Comparison of ENCODE assay signal across 8 mouse cellular contexts in genomic region chr7:16405516-16406351, GRCm38 (mm10). TPM values are rescaled to one million over a fixed set of nuclear protein-coding genes. Genes with fewer than 3 reads are reported as not detected.
A peak's percentile ranks its signal among the peaks of the same experiment; 100 is the strongest.
DNase-seq lines count a peak whose midpoint lies in the region; ATAC-seq and TF ChIP-seq lines count a peak whose summit lies in the region.

No protein-coding gene starts in this region.

- peak overlapping the region; percentile 13; the same call in 1 of the 2 replicates for H3K9ac ChIP-seq in hindbrain, embryonic 15.5 days

- DNase-seq in cerebellum, adult 9-10 months = peak; percentile 45
- no peak for DNase-seq in cerebellum, adult 11-12 months
- DNase-seq in brain, embryonic 14.5 days (ENCODE audit: low read depth) = peak; percentile 22
- peak; percentile 63 to 71 for DNase-seq in gastrocnemius, adult 8-10 months (ENCODE audit: low spot score in 2 of 2)
- DNase-seq in left cerebral cortex, postnatal 25 days (ENCODE audit: low spot score in 2 of 2) = peak; percentile 49 to 64
- peak; percentile 56 to 66 for DNase-seq in spleen, postnatal 36 days (ENCODE audit: low spot score in 2 of 2)

- no peak for TF ChIP-seq CTCF in brain, embryonic 14.5 days (IDR thresholded peaks at IDR 0.05; ENCODE audit: borderline replicate concordance, extremely low read depth, insufficient read depth, insufficient read length)

- H3K4me2 ChIP-seq in hindbrain, embryonic 15.5 days = peak overlapping the region; percentile 77

- TF ChIP-seq POLR2A in brain, embryonic 14.5 days (IDR thresholded peaks at IDR 0.05; ENCODE audit: borderline replicate concordance, extremely low read depth, insufficient read depth, insufficient read length, poor library complexity, severe bottlenecking) = no peak

- H3K36me3 ChIP-seq in hindbrain, embryonic 15.5 days = no peaks in the 10 kb centered on the region

- H3K27me3 ChIP-seq in hindbrain, embryonic 15.5 days = no peaks in the 10 kb centered on the region

- H3K4me3 ChIP-seq in hindbrain, embryonic 15.5 days = no peak overlapping the region; the same call in 1 of the 2 replicates

- H3K4me1 ChIP-seq in hindbrain, embryonic 15.5 days (replicated peaks) = peaks cover 32% of the 10 kb centered on the region

- H3K9me3 ChIP-seq in hindbrain, embryonic 15.5 days = no peaks in the 10 kb centered on the region

- WGBS in hindbrain, embryonic 15.5 days = 57% methylated on average over 11 of the region's 11 CpGs

- intact Hi-C loops in left cerebral cortex, postnatal 25 days (cut with DNase I) = no loop called here

- ATAC-seq in hindbrain, embryonic 15.5 days (ENCODE audit: low FRiP score, low read depth) = no peak
- ATAC-seq in megakaryocyte progenitor cell, adult 5-6 weeks (replicated peaks; ENCODE audit: poor library complexity) = peak; percentile 47

- H3K27ac ChIP-seq in hindbrain, embryonic 15.5 days (replicated peaks) = peak overlapping the region; percentile 72

RNA-seq across cellular contexts. Expression of gene Zc3h4, which starts 5.0 kb away (rescaled TPM):
- 63.7 and 73.2 TPM in 2 replicates for polyA plus RNA-seq in brain, embryonic 14.5 days (2012; rRNA removed)
- 10 to 100 TPM; 23.1 to 28.9 (median 26.7) TPM for total RNA-seq in gastrocnemius, adult 8-10 months (2022)
- 17.5 and 17.6 TPM in 2 replicates for polyA plus RNA-seq in hindbrain, embryonic 15.5 days (2015; fragmentation: Nextera tagmentation; extraction: Ambion mirVana)
- 10 to 100 TPM; 58.6 to 58.8 TPM for total RNA-seq in left cerebral cortex, postnatal 25 days (2021)
- 36.5 and 38.7 TPM in 2 replicates for total RNA-seq in megakaryocyte progenitor cell, adult 5-6 weeks (2015)
- 25.9 and 33.5 TPM in 2 replicates for total RNA-seq in megakaryocyte progenitor cell, adult 5-6 weeks (2017)

RNA-seq across cellular contexts. Expression of gene Sae1, which starts 18.1 kb away (rescaled TPM):
- polyA plus RNA-seq in brain, embryonic 14.5 days (2012; rRNA removed) = 147 and 150 TPM in 2 replicates
- total RNA-seq in gastrocnemius, adult 8-10 months (2022) = 10 to 100 TPM; 25.0 to 30.6 (median 26.9) TPM
- polyA plus RNA-seq in hindbrain, embryonic 15.5 days (2015; fragmentation: Nextera tagmentation; extraction: Ambion mirVana) = 251 and 261 TPM in 2 replicates
- 100 to 1,000 TPM; 105 to 120 TPM for total RNA-seq in left cerebral cortex, postnatal 25 days (2021)
- 76.8 and 81.3 TPM in 2 replicates for total RNA-seq in megakaryocyte progenitor cell, adult 5-6 weeks (2015)
- 429 and 547 TPM in 2 replicates for total RNA-seq in megakaryocyte progenitor cell, adult 5-6 weeks (2017)

RNA-seq across cellular contexts. Expression of gene Tmem160, which starts 46.8 kb away (rescaled TPM):
- polyA plus RNA-seq in brain, embryonic 14.5 days (2012; rRNA removed) = 52.5 and 69.0 TPM in 2 replicates
- total RNA-seq in gastrocnemius, adult 8-10 months (2022) = 10 to 100 TPM; 54.7 to 73.2 (median 60.1) TPM
- 67.8 and 75.6 TPM in 2 replicates for polyA plus RNA-seq in hindbrain, embryonic 15.5 days (2015; fragmentation: Nextera tagmentation; extraction: Ambion mirVana)
- 10 to 100 TPM; 66.5 to 80.1 TPM for total RNA-seq in left cerebral cortex, postnatal 25 days (2021)
- total RNA-seq in megakaryocyte progenitor cell, adult 5-6 weeks (2015) = 34.6 and 42.5 TPM in 2 replicates
- 9.5 and 13.5 TPM in 2 replicates for total RNA-seq in megakaryocyte progenitor cell, adult 5-6 weeks (2017)
